Mouse (Mus musculus): ENCODE measurements around the gene Hira. TPM values are rescaled to one million over a fixed set of nuclear protein-coding genes. Genes with fewer than 3 reads are reported as not detected.

The Hira gene
- total and polyA plus RNA-seq, 3 experiments: 34.7 to 55.4 (median 46.2) TPM

- Histone ChIP-seq H3K9me3 (replicated peaks) (no peaks in the 10 kb centered on the region), H3K4me1 (ENCODE audit: insufficient read depth, low read depth, low read length) (no peaks in the 10 kb centered on the region), H3K27me3 (ENCODE audit: insufficient read depth, low read length) (0 out of 2 replicates have a peak, but pooled peaks cover 2% of the 10 kb centered on the region), H3K4me3 (ENCODE audit: low read depth, low read length) (no peak overlapping the region), H3K36me3 (replicated peaks) (no peaks in the 10 kb centered on the region)
- DNase-seq (ENCODE audit: low spot score) (no peak), ATAC-seq (ENCODE audit: extremely low read depth, insufficient number of reproducible peaks, low FRiP score, poor library complexity, severe bottlenecking) (no peak)
- TF ChIP-seq CTCF (IDR thresholded peaks at IDR 0.05; ENCODE audit: low read depth, low read length) (no peak), GATA1 (IDR thresholded peaks at IDR 0.05; ENCODE audit: borderline replicate concordance, low read length) (no peak), POLR2AphosphoS5 (IDR thresholded peaks at IDR 0.05; ENCODE audit: insufficient replicate concordance, low read depth, low read length) (no peak), TAL1 (conservative IDR thresholded peaks at IDR 0.05; ENCODE audit: low read depth, low read length) (no peak), GATA2 (IDR thresholded peaks at IDR 0.05; ENCODE audit: borderline replicate concordance, low read depth, low read length) (no peak)
Observed at GRCm38 (mm10) chr16:19013550-19013949, 136.7 kb downstream of the Hira start.

- no peak for ATAC-seq (ENCODE audit: extremely low read depth, insufficient number of reproducible peaks, low FRiP score, poor library complexity, severe bottlenecking)
- DNase-seq (ENCODE audit: low spot score): no peak
- Histone ChIP-seq H3K9me3 (replicated peaks) (no peaks in the 10 kb centered on the region), H3K4me1 (ENCODE audit: insufficient read depth, low read depth, low read length) (no peaks in the 10 kb centered on the region), H3K4me3 (ENCODE audit: low read depth, low read length) (no peak overlapping the region), H3K36me3 (replicated peaks) (no peaks in the 10 kb centered on the region), H3K27me3 (ENCODE audit: insufficient read depth, low read length) (0 out of 2 replicates have a peak, but pooled peaks cover 2% of the 10 kb centered on the region)
- no peak for TF ChIP-seq POLR2AphosphoS5 (IDR thresholded peaks at IDR 0.05; ENCODE audit: insufficient replicate concordance, low read depth, low read length)
- no peak for TF ChIP-seq CTCF (IDR thresholded peaks at IDR 0.05; ENCODE audit: low read depth, low read length)
- TF ChIP-seq GATA2 (IDR thresholded peaks at IDR 0.05; ENCODE audit: borderline replicate concordance, low read depth, low read length): no peak
- TF ChIP-seq TAL1 (conservative IDR thresholded peaks at IDR 0.05; ENCODE audit: low read depth, low read length): no peak
- no peak for TF ChIP-seq GATA1 (IDR thresholded peaks at IDR 0.05; ENCODE audit: borderline replicate concordance, low read length)
Observed at GRCm38 (mm10) chr16:19014650-19015049, 137.8 kb downstream of the Hira start.

Other genes starting within 250 kb of the Hira start
- not detected in 2 replicates for gene Sept5, start 247.1 kb upstream of the Hira start, total RNA-seq (2014; fragmentation: Nextera tagmentation)
- gene Sept5, start 247.1 kb upstream of the Hira start, total RNA-seq (2017): 0.05 TPM in 1 of 2 replicates, not detected in the other
- gene Sept5, start 247.1 kb upstream of the Hira start, polyA plus RNA-seq (2012): not detected in 2 replicates
- gene Cldn5, start 100.2 kb upstream of the Hira start, total RNA-seq (2014; fragmentation: Nextera tagmentation): not detected in 2 replicates
- gene Cldn5, start 100.2 kb upstream of the Hira start, total RNA-seq (2017): 0.12 TPM in 1 of 2 replicates, not detected in the other
- 0.03 TPM in 1 of 2 replicates, not detected in the other for gene Cldn5, start 100.2 kb upstream of the Hira start, polyA plus RNA-seq (2012)
- 78.3 and 79.8 TPM in 2 replicates for gene Ufd1, start 65.3 kb upstream of the Hira start, total RNA-seq (2014; fragmentation: Nextera tagmentation)
- 69.2 and 70.9 TPM in 2 replicates for gene Ufd1, start 65.3 kb upstream of the Hira start, total RNA-seq (2017)
- gene Ufd1, start 65.3 kb upstream of the Hira start, polyA plus RNA-seq (2012): 7.6 and 9.2 TPM in 2 replicates
- gene Cdc45, start 65.0 kb upstream of the Hira start, total RNA-seq (2014; fragmentation: Nextera tagmentation): 88.5 TPM in 2 replicates
- 88.9 and 96.5 TPM in 2 replicates for gene Cdc45, start 65.0 kb upstream of the Hira start, total RNA-seq (2017)
- gene Cdc45, start 65.0 kb upstream of the Hira start, polyA plus RNA-seq (2012): 32.4 and 33.1 TPM in 2 replicates
- gene 2510002D24Rik, start 40.5 kb upstream of the Hira start, total RNA-seq (2014; fragmentation: Nextera tagmentation): 64.3 and 74.1 TPM in 2 replicates
- 45.9 and 59.7 TPM in 2 replicates for gene 2510002D24Rik, start 40.5 kb upstream of the Hira start, total RNA-seq (2017)
- gene 2510002D24Rik, start 40.5 kb upstream of the Hira start, polyA plus RNA-seq (2012): 74.9 and 109 TPM in 2 replicates
- not detected in 2 replicates for gene Gm28539, start 40.5 kb upstream of the Hira start, total RNA-seq (2014; fragmentation: Nextera tagmentation)
- not detected in 2 replicates for gene Gm28539, start 40.5 kb upstream of the Hira start, total RNA-seq (2017)
- not detected in 2 replicates for gene Gm28539, start 40.5 kb upstream of the Hira start, polyA plus RNA-seq (2012)
- gene Mrpl40, start 175 bp upstream of the Hira start, total RNA-seq (2014; fragmentation: Nextera tagmentation): 72.1 and 76.6 TPM in 2 replicates
- gene Mrpl40, start 175 bp upstream of the Hira start, total RNA-seq (2017): 125 and 132 TPM in 2 replicates
- gene Mrpl40, start 175 bp upstream of the Hira start, polyA plus RNA-seq (2012): 14.9 and 18.7 TPM in 2 replicates